Mouse (Mus musculus) cortical plate, adult 2 months (tissue): ENCODE measurements around the gene Itpr1.

Experiments
- CTCF ChIP-seq: fragments of 200-500 bp; IDR thresholded peaks from 2 replicates; pipeline ENCODE4 v1.5.1; 2011; ENCODE audit warnings: mild to moderate bottlenecking, control low read depth, low read length; ENCODE audit not compliant: insufficient read depth; ENCODE audit errors: extremely low read depth
- POLR2A ChIP-seq: fragments of 200-500 bp; IDR thresholded peaks from 2 replicates; pipeline ENCODE4 v1.6.1; 2011; ENCODE audit warnings: mild to moderate bottlenecking, low read length, control low read depth; ENCODE audit not compliant: insufficient read depth; ENCODE audit errors: extremely low read depth

DNA sequence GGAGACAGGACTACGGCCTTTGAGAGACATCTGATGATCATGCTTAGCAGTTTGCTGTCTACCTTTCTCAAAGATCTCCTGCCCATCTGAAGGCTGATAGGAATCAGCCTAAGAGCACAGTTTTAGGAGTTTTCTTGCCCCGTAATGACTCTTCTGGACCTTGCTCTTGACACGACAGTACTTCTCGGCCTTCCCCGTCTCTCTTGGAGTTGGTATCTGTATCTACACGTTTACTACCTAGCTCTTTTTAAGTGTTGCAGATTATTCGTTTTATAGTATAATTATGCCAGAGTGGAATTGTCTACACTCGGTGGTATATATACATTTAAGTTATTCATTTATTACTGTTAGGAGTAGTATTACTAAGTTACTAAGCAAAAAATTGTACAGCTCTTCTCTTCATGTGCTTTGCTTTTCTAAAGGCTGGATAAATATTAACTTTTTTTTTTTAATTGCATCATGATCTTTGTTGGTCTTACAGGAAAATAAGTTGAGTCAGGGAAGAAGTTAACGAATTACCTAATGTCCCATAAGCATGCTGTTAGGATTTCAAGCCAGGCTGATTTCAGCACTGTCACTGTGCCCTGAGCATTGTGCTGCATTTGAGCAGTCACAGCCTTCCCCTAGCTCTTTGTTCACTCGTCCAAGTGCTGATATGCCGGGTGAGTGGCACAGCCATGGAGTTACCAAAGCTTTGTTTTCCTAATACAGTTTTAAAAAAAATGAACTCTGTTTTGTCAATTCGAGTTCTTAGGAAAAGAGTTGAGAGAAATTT, 64.9 kb downstream of the Itpr1 start:
- no peak for TF ChIP-seq CTCF
- no peak for TF ChIP-seq POLR2A
